Mouse (Mus musculus) midbrain, embryonic 14.5 days (tissue): ENCODE data around the gene Tex44. TPM values are rescaled to one million over a fixed set of nuclear protein-coding genes. Genes with fewer than 3 reads are reported as not detected.
A peak's percentile ranks its signal among the peaks of the same experiment; 100 is the strongest.

Experiments used
- ATAC-seq: fragments of 200-750 bp; cut with Nextera tagmentation; 2 replicates; pipeline ENCODE4 v1.8.0; 2017; ENCODE audit warnings: moderate number of reproducible peaks, moderate library complexity; ENCODE audit not compliant: low FRiP score, low TSS enrichment
- DNase-seq: peaks from one replicate; pipeline ENCODE4 v3.0.0-alpha.2; 2015
- H3K27ac ChIP-seq: fragments of 300-500 bp; sonication (generic); replicated peaks from 2 replicates; pipeline ENCODE4 v1.5.1; 2014; ENCODE audit warnings: mild to moderate bottlenecking, low read depth, low read length, moderate library complexity
- H3K27me3 ChIP-seq: fragments of 300-500 bp; sonication (generic); 2 replicates; pipeline ENCODE4 v1.6.1; 2014; ENCODE audit warnings: low read length, control low read depth, mixed read lengths; ENCODE audit not compliant: control insufficient read depth, insufficient read depth
- H3K36me3 ChIP-seq: fragments of 300-500 bp; sonication (generic); 2 replicates; pipeline ENCODE4 v1.6.1; 2014; ENCODE audit warnings: low read length, control low read depth; ENCODE audit not compliant: control insufficient read depth, insufficient read depth
- H3K4me1 ChIP-seq: fragments of 300-500 bp; sonication (generic); 2 replicates; pipeline ENCODE4 v1.6.1; 2014; ENCODE audit warnings: mild to moderate bottlenecking, antibody characterized with exemption, low read length, control low read depth; ENCODE audit not compliant: control insufficient read depth, insufficient read depth
- H3K4me2 ChIP-seq: fragments of 300-500 bp; sonication (generic); 2 replicates; pipeline ENCODE4 v1.6.1; 2014; ENCODE audit warnings: mild to moderate bottlenecking, low read length, moderate library complexity
- H3K4me3 ChIP-seq: fragments of 300-500 bp; sonication (generic); replicated peaks from 2 replicates; pipeline ENCODE4 v1.5.1; 2014; ENCODE audit warnings: low read depth, low read length
- H3K9ac ChIP-seq: fragments of 300-500 bp; sonication (generic); replicated peaks from 2 replicates; pipeline ENCODE4 v1.6.1; 2014; ENCODE audit warnings: mild to moderate bottlenecking, low read length, moderate library complexity
- H3K9me3 ChIP-seq: fragments of 300-500 bp; sonication (generic); 2 replicates; pipeline ENCODE4 v1.6.1; 2016; ENCODE audit warnings: low read length, control low read depth, mixed read lengths; ENCODE audit not compliant: control insufficient read depth
- WGBS: fragments of 180-500 bp; shearing (Covaris S2); extraction: QIAGEN DNeasy Blood & Tissue Kit; methylation state at CpG from one replicate; pipeline ENCODE4 v1.1.7; 2014; 5-methylcytosine and 5-hydroxymethylcytosine counted together
- polyA plus RNA-seq: library from polyadenylated mRNA; unstranded; fragments of >200 nt; fragmentation: Nextera tagmentation; extraction: Ambion mirVana; gene quantifications from 2 replicates; pipeline ENCODE4 v1.2.1, GENCODE M21; 2014

Gene Tex44
- polyA plus RNA-seq, 1 experiment from 2014 or later, result not detected

GRCm38 (mm10) chr1:86443386-86444172 lies 17.4 kb downstream of the Tex44 start:
- no peaks in the 10 kb centered on the region for H3K36me3 ChIP-seq
- H3K9me3 ChIP-seq, result no peaks in the 10 kb centered on the region
- H3K4me1 ChIP-seq, result peaks cover 33% of the 10 kb centered on the region
- DNase-seq (peak; percentile 19), ATAC-seq (no peak)
- H3K4me2 ChIP-seq, result peak overlapping the region; percentile 91
- H3K27ac ChIP-seq, result peak overlapping the region; percentile 99
- peak overlapping the region; percentile 51 for H3K4me3 ChIP-seq
- WGBS, result 56% methylated on average over 8 of the region's 8 CpGs
- no peaks in the 10 kb centered on the region for H3K27me3 ChIP-seq
- H3K9ac ChIP-seq, result peak overlapping the region; percentile 95

- Histone ChIP-seq H3K4me3 (no peak overlapping the region), H3K4me2 (no peak overlapping the region), H3K4me1 (peaks cover 14% of the 10 kb centered on the region), H3K36me3 (no peaks in the 10 kb centered on the region), H3K9me3 (no peaks in the 10 kb centered on the region), H3K27me3 (no peaks in the 10 kb centered on the region), H3K27ac (no peak overlapping the region), H3K9ac (no peak overlapping the region)
- ATAC-seq (no peak), DNase-seq (peak; percentile 11)
- WGBS, result 45% methylated on average over 13 of the region's 13 CpGs
Measured at GRCm38 (mm10) chr1:86447596-86448171, 21.6 kb downstream of the Tex44 start.

- Histone ChIP-seq H3K9me3 (no peaks in the 10 kb centered on the region), H3K36me3 (no peaks in the 10 kb centered on the region), H3K27me3 (no peaks in the 10 kb centered on the region), H3K27ac (no peak overlapping the region), H3K4me2 (no peak overlapping the region), H3K4me3 (no peak overlapping the region), H3K9ac (no peak overlapping the region), H3K4me1 (peaks cover 8% of the 10 kb centered on the region)
- 47% methylated on average over 4 of the region's 4 CpGs for WGBS
- no peak for ATAC-seq
- DNase-seq, result no peak
Measured at GRCm38 (mm10) chr1:86448272-86448671, 22.1 kb downstream of the Tex44 start.

- H3K9ac ChIP-seq, result no peak overlapping the region
- H3K27me3 ChIP-seq, result no peaks in the 10 kb centered on the region
- H3K9me3 ChIP-seq, result no peaks in the 10 kb centered on the region
- ATAC-seq (no peak), DNase-seq (no peak)
- WGBS, result 43% methylated on average over 6 of the region's 6 CpGs
- no peaks in the 10 kb centered on the region for H3K36me3 ChIP-seq
- no peak overlapping the region for H3K27ac ChIP-seq
- H3K4me1 ChIP-seq, result no peaks in the 10 kb centered on the region
- H3K4me3 ChIP-seq, result no peak overlapping the region
- no peak overlapping the region for H3K4me2 ChIP-seq
Measured at GRCm38 (mm10) chr1:86449966-86450365, 23.8 kb downstream of the Tex44 start.

GRCm38 (mm10) chr1:86452713-86453112 lies 26.6 kb downstream of the Tex44 start:
- 67% methylated on average over 5 of the region's 5 CpGs for WGBS
- Histone ChIP-seq H3K4me1 (no peaks in the 10 kb centered on the region), H3K27me3 (no peaks in the 10 kb centered on the region), H3K36me3 (no peaks in the 10 kb centered on the region), H3K9me3 (no peaks in the 10 kb centered on the region), H3K4me2 (no peak overlapping the region), H3K4me3 (no peak overlapping the region), H3K27ac (no peak overlapping the region), H3K9ac (no peak overlapping the region)
- ATAC-seq, result no peak
- no peak for DNase-seq

GRCm38 (mm10) chr1:86456892-86457581 lies 30.9 kb downstream of the Tex44 start:
- Histone ChIP-seq H3K9ac (no peak overlapping the region), H3K4me2 (no peak overlapping the region), H3K4me3 (no peak overlapping the region), H3K9me3 (peaks cover 4% of the 10 kb centered on the region; the same call in 1 of the 2 replicates), H3K27ac (no peak overlapping the region), H3K4me1 (no peaks in the 10 kb centered on the region), H3K27me3 (no peaks in the 10 kb centered on the region), H3K36me3 (no peaks in the 10 kb centered on the region)
- DNase-seq (no peak), ATAC-seq (no peak)
- 71% methylated on average over 13 of the region's 13 CpGs for WGBS

GRCm38 (mm10) chr1:86459371-86459770 lies 33.2 kb downstream of the Tex44 start:
- DNase-seq, result no peak
- no peaks in the 10 kb centered on the region for H3K36me3 ChIP-seq
- no peak for ATAC-seq
- H3K9ac ChIP-seq, result no peak overlapping the region
- no peak overlapping the region for H3K4me2 ChIP-seq
- H3K27ac ChIP-seq, result no peak overlapping the region
- 90% methylated on average over 4 of the region's 4 CpGs for WGBS
- no peak overlapping the region for H3K4me3 ChIP-seq
- peaks cover 4% of the 10 kb centered on the region; the same call in 1 of the 2 replicates for H3K9me3 ChIP-seq
- no peaks in the 10 kb centered on the region for H3K27me3 ChIP-seq
- H3K4me1 ChIP-seq, result no peaks in the 10 kb centered on the region

GRCm38 (mm10) chr1:86464223-86464874 lies 38.2 kb downstream of the Tex44 start:
- Histone ChIP-seq H3K27me3 (no peaks in the 10 kb centered on the region), H3K9ac (no peak overlapping the region), H3K36me3 (no peaks in the 10 kb centered on the region), H3K27ac (peak overlapping the region; percentile 68; the same call in 1 of the 2 replicates), H3K4me3 (no peak overlapping the region), H3K9me3 (peaks cover 4% of the 10 kb centered on the region; the same call in 1 of the 2 replicates), H3K4me2 (no peak overlapping the region), H3K4me1 (no peaks in the 10 kb centered on the region)
- ATAC-seq, result no peak
- 24% methylated on average over 9 of the region's 9 CpGs for WGBS
- DNase-seq, result peak; percentile 18
